Mouse (Mus musculus): ENCODE results near the gene Zdhhc1. TPM values are rescaled to one million over a fixed set of nuclear protein-coding genes. Genes with fewer than 3 reads are reported as not detected.

Gene Zdhhc1
- polyA plus RNA-seq, 1 experiment from 2014 or later, result 39.0 TPM

DNA sequence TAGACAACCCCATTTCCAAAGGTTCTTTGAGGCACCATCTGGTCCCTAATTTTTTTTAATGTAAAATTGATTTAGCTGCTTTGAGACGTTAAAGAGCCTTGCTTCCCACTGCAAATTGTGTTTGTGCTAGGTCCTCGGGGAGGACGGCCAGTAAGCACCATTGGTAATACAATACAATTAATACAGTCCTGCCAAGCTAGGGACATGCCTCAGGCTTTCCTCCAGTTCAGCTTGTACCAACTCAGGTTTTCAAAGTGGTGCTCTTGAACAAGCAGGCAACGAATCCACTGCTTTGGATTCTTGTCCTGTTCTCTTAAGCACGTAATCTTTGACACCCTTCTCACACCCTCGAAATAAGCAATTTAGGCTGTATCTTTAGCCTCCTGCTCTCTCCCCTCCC, 63.7 kb downstream of the Zdhhc1 start:
- Histone ChIP-seq H3K4me2 (ENCODE audit: low read length) (no peak overlapping the region), H3K27me3 (replicated peaks; ENCODE audit: control insufficient read depth, insufficient read depth, low read length) (no peaks in the 10 kb centered on the region; the same call in 1 of the 2 replicates), H3K9ac (ENCODE audit: low read depth, low read length) (no peak overlapping the region), H3K9me3 (ENCODE audit: control insufficient read depth, low read length) (no peaks in the 10 kb centered on the region), H3K36me3 (ENCODE audit: control insufficient read depth, insufficient read depth, low read length) (no peaks in the 10 kb centered on the region), H3K4me1 (ENCODE audit: control insufficient read depth, insufficient read depth, low read depth, low read length) (peaks cover 13% of the 10 kb centered on the region), H3K27ac (ENCODE audit: low read depth, low read length) (no peak overlapping the region), H3K4me3 (ENCODE audit: low read length) (no peak overlapping the region)
- no peak for ATAC-seq
- 22% methylated on average over 6 of the region's 6 CpGs for WGBS

DNA sequence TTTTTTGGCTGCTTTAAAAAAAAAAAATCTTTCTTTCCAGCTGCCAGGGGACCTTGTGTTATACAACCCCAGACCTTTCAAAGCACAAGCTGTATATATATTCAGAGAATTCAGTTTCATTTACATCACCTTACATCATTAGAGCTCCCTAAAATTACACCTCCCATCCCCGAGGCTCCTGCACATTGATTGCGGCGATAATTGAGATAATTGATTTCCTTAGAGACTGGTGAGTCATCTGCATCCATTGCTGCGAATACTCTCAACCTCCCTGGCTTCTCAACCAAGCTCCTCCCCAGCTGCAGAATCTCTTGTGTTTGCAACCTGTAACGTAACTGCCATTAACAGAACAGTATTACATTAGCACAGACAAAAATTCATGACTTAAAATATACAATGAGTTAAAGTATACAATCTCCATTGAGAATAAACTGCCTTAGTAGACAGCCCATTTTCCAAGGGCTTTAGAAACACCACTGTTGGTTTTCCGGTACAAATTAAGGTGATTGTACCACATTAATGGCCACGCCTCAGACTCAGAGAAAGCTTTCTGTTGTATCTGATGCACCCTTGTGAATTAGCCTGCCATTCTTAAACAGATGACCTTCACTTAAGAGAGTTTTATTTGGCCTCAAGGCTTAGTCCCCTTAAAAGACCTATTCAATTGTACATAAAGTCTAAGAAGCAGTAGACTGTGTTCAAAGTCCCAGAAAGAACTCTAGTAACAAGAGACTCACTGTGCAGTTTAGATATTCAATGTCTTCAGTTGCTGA, 64.8 kb downstream of the Zdhhc1 start:
- Histone ChIP-seq H3K4me3 (ENCODE audit: low read length) (no peak overlapping the region), H3K27me3 (replicated peaks; ENCODE audit: control insufficient read depth, insufficient read depth, low read length) (no peaks in the 10 kb centered on the region; the same call in 1 of the 2 replicates), H3K9me3 (ENCODE audit: control insufficient read depth, low read length) (no peaks in the 10 kb centered on the region), H3K4me2 (ENCODE audit: low read length) (no peak overlapping the region), H3K27ac (ENCODE audit: low read depth, low read length) (no peak overlapping the region), H3K9ac (ENCODE audit: low read depth, low read length) (no peak overlapping the region), H3K36me3 (ENCODE audit: control insufficient read depth, insufficient read depth, low read length) (no peaks in the 10 kb centered on the region), H3K4me1 (ENCODE audit: control insufficient read depth, insufficient read depth, low read depth, low read length) (peaks cover 13% of the 10 kb centered on the region)
- no peak for ATAC-seq
- 46% methylated on average over 7 of the region's 7 CpGs for WGBS

DNA sequence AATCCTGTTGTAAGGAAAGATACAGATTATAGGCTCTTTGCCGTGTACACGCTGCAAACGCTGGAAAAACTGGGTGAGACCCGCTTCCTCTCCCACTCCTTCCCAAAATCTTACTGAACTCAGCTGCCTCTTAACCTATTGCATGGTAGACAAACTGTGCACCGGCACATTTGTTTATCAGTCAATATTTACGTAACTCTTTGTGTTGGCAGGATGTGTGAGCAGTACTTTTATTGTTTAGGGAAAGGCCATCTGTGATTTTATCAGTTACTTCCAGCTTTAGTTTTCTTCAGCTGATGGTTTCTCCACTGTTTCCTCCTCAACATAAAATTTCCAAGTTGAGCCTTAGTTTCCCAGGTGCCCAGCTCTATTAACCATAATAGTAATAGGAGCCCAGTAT, 69.8 kb downstream of the Zdhhc1 start:
- Histone ChIP-seq H3K9me3 (ENCODE audit: control insufficient read depth, low read length) (no peaks in the 10 kb centered on the region), H3K27me3 (replicated peaks; ENCODE audit: control insufficient read depth, insufficient read depth, low read length) (no peaks in the 10 kb centered on the region), H3K4me1 (ENCODE audit: control insufficient read depth, insufficient read depth, low read depth, low read length) (no peaks in the 10 kb centered on the region), H3K27ac (ENCODE audit: low read depth, low read length) (no peak overlapping the region), H3K4me2 (ENCODE audit: low read length) (no peak overlapping the region), H3K36me3 (ENCODE audit: control insufficient read depth, insufficient read depth, low read length) (no peaks in the 10 kb centered on the region), H3K9ac (ENCODE audit: low read depth, low read length) (no peak overlapping the region), H3K4me3 (ENCODE audit: low read length) (no peak overlapping the region)
- 82% methylated on average over 6 of the region's 6 CpGs for WGBS
- no peak for ATAC-seq

Other genes with a start within 250 kb of the Zdhhc1 start
- gene B3gnt9, start 241.7 kb downstream of the Zdhhc1 start, polyA plus RNA-seq (2015; fragmentation: Nextera tagmentation; extraction: Ambion mirVana), result 12.3 and 12.4 TPM in 2 replicates
- 20.7 and 21.5 TPM in 2 replicates for gene Tradd, start 232.3 kb downstream of the Zdhhc1 start, polyA plus RNA-seq (2015; fragmentation: Nextera tagmentation; extraction: Ambion mirVana)
- gene Fbxl8, start 232.3 kb downstream of the Zdhhc1 start, polyA plus RNA-seq (2015; fragmentation: Nextera tagmentation; extraction: Ambion mirVana), result 2.1 and 2.4 TPM in 2 replicates
- gene Hsf4, start 227.1 kb downstream of the Zdhhc1 start, polyA plus RNA-seq (2015; fragmentation: Nextera tagmentation; extraction: Ambion mirVana), result 0.80 and 1.2 TPM in 2 replicates
- gene Nol3, start 220.8 kb downstream of the Zdhhc1 start, polyA plus RNA-seq (2015; fragmentation: Nextera tagmentation; extraction: Ambion mirVana), result 6.2 TPM in 2 replicates
- gene 4931428F04Rik, start 207.0 kb downstream of the Zdhhc1 start, polyA plus RNA-seq (2015; fragmentation: Nextera tagmentation; extraction: Ambion mirVana), result 126 and 153 TPM in 2 replicates
- 9.4 and 12.3 TPM in 2 replicates for gene Exoc3l, start 200.8 kb downstream of the Zdhhc1 start, polyA plus RNA-seq (2015; fragmentation: Nextera tagmentation; extraction: Ambion mirVana)
- 37.3 and 46.7 TPM in 2 replicates for gene E2f4, start 199.2 kb downstream of the Zdhhc1 start, polyA plus RNA-seq (2015; fragmentation: Nextera tagmentation; extraction: Ambion mirVana)
- gene Elmo3, start 191.3 kb downstream of the Zdhhc1 start, polyA plus RNA-seq (2015; fragmentation: Nextera tagmentation; extraction: Ambion mirVana), result 1.5 and 1.6 TPM in 2 replicates
- gene Lrrc29, start 170.6 kb downstream of the Zdhhc1 start, polyA plus RNA-seq (2015; fragmentation: Nextera tagmentation; extraction: Ambion mirVana), result 0.90 and 0.94 TPM in 2 replicates
- gene Tmem208, start 170.5 kb downstream of the Zdhhc1 start, polyA plus RNA-seq (2015; fragmentation: Nextera tagmentation; extraction: Ambion mirVana), result 144 and 150 TPM in 2 replicates
- 0.69 and 0.93 TPM in 2 replicates for gene Fhod1, start 148.9 kb downstream of the Zdhhc1 start, polyA plus RNA-seq (2015; fragmentation: Nextera tagmentation; extraction: Ambion mirVana)
- 12.3 and 14.5 TPM in 2 replicates for gene Slc9a5, start 148.1 kb downstream of the Zdhhc1 start, polyA plus RNA-seq (2015; fragmentation: Nextera tagmentation; extraction: Ambion mirVana)
- gene Plekhg4, start 123.6 kb downstream of the Zdhhc1 start, polyA plus RNA-seq (2015; fragmentation: Nextera tagmentation; extraction: Ambion mirVana), result 1.8 and 2.1 TPM in 2 replicates
- gene Kctd19, start 83.4 kb downstream of the Zdhhc1 start, polyA plus RNA-seq (2015; fragmentation: Nextera tagmentation; extraction: Ambion mirVana), result 0.27 TPM in 1 of 2 replicates, not detected in the other
- 0.44 and 0.60 TPM in 2 replicates for gene Lrrc36, start 83.3 kb downstream of the Zdhhc1 start, polyA plus RNA-seq (2015; fragmentation: Nextera tagmentation; extraction: Ambion mirVana)
- gene Tppp3, start 25.4 kb downstream of the Zdhhc1 start, polyA plus RNA-seq (2015; fragmentation: Nextera tagmentation; extraction: Ambion mirVana), result 246 and 256 TPM in 2 replicates
- gene Hsd11b2, start 21.9 kb upstream of the Zdhhc1 start, polyA plus RNA-seq (2015; fragmentation: Nextera tagmentation; extraction: Ambion mirVana), result 6.9 and 8.8 TPM in 2 replicates
- 250 and 273 TPM in 2 replicates for gene Atp6v0d1, start 69.1 kb upstream of the Zdhhc1 start, polyA plus RNA-seq (2015; fragmentation: Nextera tagmentation; extraction: Ambion mirVana)
- 37.2 and 41.7 TPM in 2 replicates for gene Ripor1, start 108.4 kb upstream of the Zdhhc1 start, polyA plus RNA-seq (2015; fragmentation: Nextera tagmentation; extraction: Ambion mirVana)
- gene Ctcf, start 139.7 kb upstream of the Zdhhc1 start, polyA plus RNA-seq (2015; fragmentation: Nextera tagmentation; extraction: Ambion mirVana), result 92.7 and 93.4 TPM in 2 replicates
- 0.75 and 1.4 TPM in 2 replicates for gene Agrp, start 140.5 kb upstream of the Zdhhc1 start, polyA plus RNA-seq (2015; fragmentation: Nextera tagmentation; extraction: Ambion mirVana)
- gene Carmil2, start 189.4 kb upstream of the Zdhhc1 start, polyA plus RNA-seq (2015; fragmentation: Nextera tagmentation; extraction: Ambion mirVana), result 22.0 and 22.1 TPM in 2 replicates
- 91.7 and 96.4 TPM in 2 replicates for gene Acd, start 204.2 kb upstream of the Zdhhc1 start, polyA plus RNA-seq (2015; fragmentation: Nextera tagmentation; extraction: Ambion mirVana)
- 62.5 and 63.8 TPM in 2 replicates for gene Pard6a, start 204.2 kb upstream of the Zdhhc1 start, polyA plus RNA-seq (2015; fragmentation: Nextera tagmentation; extraction: Ambion mirVana)
- 0.15 and 0.24 TPM in 2 replicates for gene 4933405L10Rik, start 210.8 kb upstream of the Zdhhc1 start, polyA plus RNA-seq (2015; fragmentation: Nextera tagmentation; extraction: Ambion mirVana)
- gene Enkd1, start 211.3 kb upstream of the Zdhhc1 start, polyA plus RNA-seq (2015; fragmentation: Nextera tagmentation; extraction: Ambion mirVana), result 17.7 and 17.9 TPM in 2 replicates

Data from hindbrain, embryonic 16.5 days (tissue).